Mouse (Mus musculus) intestine, embryonic 14.5 days (tissue): ENCODE measurements at regions not wholly inside any gene's neighbourhood (a gene's known extent, or its start where the extent isn't known, plus 50 kb on each side); places are given as distances from the start of the nearest gene placed in this dataset.

Experiments used
- ATAC-seq: fragments of 200-750 bp; cut with Nextera tagmentation; replicated peaks from 2 replicates; pipeline ENCODE4 v1.8.0; 2017; ENCODE audit warnings: low read depth, moderate number of reproducible peaks, moderate TSS enrichment, moderate library complexity; ENCODE audit not compliant: low FRiP score, low TSS enrichment
- DNase-seq: peaks from one replicate; pipeline ENCODE4 v3.0.0-alpha.2; 2018; ENCODE audit warnings: low spot score
- H3K27ac ChIP-seq: fragments of 300-500 bp; sonication (generic); 2 replicates; pipeline ENCODE4 v1.5.1; 2014; ENCODE audit warnings: low read depth, mild to moderate bottlenecking, control low read depth
- H3K27me3 ChIP-seq: fragments of 300-500 bp; sonication (generic); replicated peaks from 2 replicates; pipeline ENCODE4 v1.6.1; 2014; ENCODE audit warnings: low read length, control low read depth; ENCODE audit not compliant: control insufficient read depth, insufficient read depth
- H3K36me3 ChIP-seq: fragments of 300-500 bp; sonication (generic); 2 replicates; pipeline ENCODE4 v1.6.1; 2014; ENCODE audit warnings: low read length, control low read depth; ENCODE audit not compliant: control insufficient read depth, insufficient read depth
- H3K4me1 ChIP-seq: fragments of 300-500 bp; sonication (generic); replicated peaks from 2 replicates; pipeline ENCODE4 v1.6.1; 2014; ENCODE audit warnings: low read length, control low read depth, mixed read lengths; ENCODE audit not compliant: control insufficient read depth, insufficient read depth
- H3K4me2 ChIP-seq: fragments of 300-500 bp; sonication (generic); 2 replicates; pipeline ENCODE4 v1.6.1; 2014; ENCODE audit warnings: low read length
- H3K4me3 ChIP-seq: fragments of 300-500 bp; sonication (generic); 2 replicates; pipeline ENCODE4 v1.5.1; 2014; ENCODE audit warnings: low read depth, low read length, control low read depth, mixed read lengths
- H3K9ac ChIP-seq: fragments of 300-500 bp; sonication (generic); 2 replicates; pipeline ENCODE4 v1.6.1; 2014; ENCODE audit warnings: mild to moderate bottlenecking, low read length
- H3K9me3 ChIP-seq: fragments of 300-500 bp; sonication (generic); 2 replicates; pipeline ENCODE4 v1.6.1; 2016; ENCODE audit warnings: low read length, control low read depth; ENCODE audit not compliant: control insufficient read depth
- whole genome bisulfite sequencing: fragments of 180-500 bp; shearing (Covaris S2); extraction: QIAGEN DNeasy Blood & Tissue Kit; methylation state at CpG from one replicate; pipeline ENCODE4 v1.1.7; 2014; 5-methylcytosine and 5-hydroxymethylcytosine counted together

- Histone ChIP-seq H3K9me3 (no peaks in the 10 kb centered on the region), H3K27me3 (no peaks in the 10 kb centered on the region), H3K36me3 (no peaks in the 10 kb centered on the region), H3K27ac (no peak overlapping the region), H3K9ac (no peak overlapping the region), H3K4me2 (no peak overlapping the region), H3K4me3 (no peak overlapping the region), H3K4me1 (peaks cover 15% of the 10 kb centered on the region)
- ATAC-seq: no peak
- WGBS: 59% methylated on average over 6 of the region's 6 CpGs
- DNase-seq: no peak
These were observed 70.8 kb downstream of the Gm26897 start for GRCm38 (mm10) chr5:111804542-111804941.

GRCm38 (mm10) chr5:111805150-111805549 is 71.4 kb downstream of the Gm26897 start:
- ATAC-seq: no peak
- H3K4me2 ChIP-seq: no peak overlapping the region
- no peak overlapping the region for H3K27ac ChIP-seq

GRCm38 (mm10) chr5:111805761-111806191 is 72.1 kb downstream of the Gm26897 start:
- H3K4me1 ChIP-seq: peaks cover 7% of the 10 kb centered on the region; the same call in 1 of the 2 replicates

More at GRCm38 (mm10) chr5:111805150-111805549, 71.4 kb downstream of the Gm26897 start:
- WGBS: 46% methylated on average over 7 of the region's 7 CpGs
- H3K9ac ChIP-seq: no peak overlapping the region
- DNase-seq: no peak
- H3K4me1 ChIP-seq: peaks cover 9% of the 10 kb centered on the region
- no peaks in the 10 kb centered on the region for H3K9me3 ChIP-seq
- H3K27me3 ChIP-seq: no peaks in the 10 kb centered on the region
- H3K36me3 ChIP-seq: no peaks in the 10 kb centered on the region
- no peak overlapping the region for H3K4me3 ChIP-seq

GRCm38 (mm10) chr5:111810079-111810808 is 76.5 kb downstream of the Gm26897 start:
- no peak for ATAC-seq
- no peak overlapping the region for H3K9ac ChIP-seq
- H3K4me3 ChIP-seq: no peak overlapping the region
- 36% methylated on average over 7 of the region's 7 CpGs for WGBS
- no peak overlapping the region for H3K4me2 ChIP-seq
- peaks cover 3% of the 10 kb centered on the region; the same call in 1 of the 2 replicates for H3K4me1 ChIP-seq
- no peak for DNase-seq
- H3K9me3 ChIP-seq: no peaks in the 10 kb centered on the region
- H3K27ac ChIP-seq: no peak overlapping the region
- H3K36me3 ChIP-seq: no peaks in the 10 kb centered on the region
- no peaks in the 10 kb centered on the region for H3K27me3 ChIP-seq

More at GRCm38 (mm10) chr5:111805761-111806191, 72.1 kb downstream of the Gm26897 start:
- Histone ChIP-seq H3K27ac (no peak overlapping the region), H3K36me3 (no peaks in the 10 kb centered on the region), H3K4me2 (no peak overlapping the region), H3K27me3 (no peaks in the 10 kb centered on the region), H3K9ac (no peak overlapping the region), H3K9me3 (no peaks in the 10 kb centered on the region), H3K4me3 (no peak overlapping the region)
- ATAC-seq (no peak), DNase-seq (no peak)
- WGBS: 11% methylated on average over 17 of the region's 17 CpGs

DNA sequence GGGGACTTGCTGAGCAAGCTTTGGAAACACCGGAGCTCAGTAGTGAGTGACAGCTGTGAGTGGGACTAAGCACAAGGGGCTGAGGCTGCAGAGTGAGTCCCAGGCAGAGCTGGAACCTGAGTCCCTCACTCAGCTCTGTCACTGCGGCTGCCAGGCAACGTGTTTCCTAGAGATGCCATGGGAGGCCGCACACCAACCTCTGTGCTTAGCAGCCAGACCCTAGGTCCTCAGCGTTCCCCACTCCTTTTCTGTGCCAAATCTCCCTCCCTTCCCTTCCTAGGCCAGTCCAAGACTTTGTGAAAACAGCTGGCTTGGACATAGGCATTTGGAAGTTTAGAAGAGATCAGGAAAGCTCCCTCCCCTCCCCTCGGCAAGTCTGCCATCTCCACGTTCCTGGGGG is 78.9 kb downstream of the Gm26897 start:
- ATAC-seq (0 out of 2 replicates have a peak, but pooled peaks have one; percentile 17), DNase-seq (no peak)
- 45% methylated on average over 7 of the region's 7 CpGs for WGBS
- no peak overlapping the region for H3K9ac ChIP-seq
- H3K4me1 ChIP-seq: no peaks in the 10 kb centered on the region
- H3K9me3 ChIP-seq: no peaks in the 10 kb centered on the region
- peak overlapping the region; percentile 22; the same call in 1 of the 2 replicates for H3K27ac ChIP-seq
- no peak overlapping the region for H3K4me3 ChIP-seq
- H3K4me2 ChIP-seq: no peak overlapping the region
- no peaks in the 10 kb centered on the region for H3K36me3 ChIP-seq
- H3K27me3 ChIP-seq: no peaks in the 10 kb centered on the region

DNA sequence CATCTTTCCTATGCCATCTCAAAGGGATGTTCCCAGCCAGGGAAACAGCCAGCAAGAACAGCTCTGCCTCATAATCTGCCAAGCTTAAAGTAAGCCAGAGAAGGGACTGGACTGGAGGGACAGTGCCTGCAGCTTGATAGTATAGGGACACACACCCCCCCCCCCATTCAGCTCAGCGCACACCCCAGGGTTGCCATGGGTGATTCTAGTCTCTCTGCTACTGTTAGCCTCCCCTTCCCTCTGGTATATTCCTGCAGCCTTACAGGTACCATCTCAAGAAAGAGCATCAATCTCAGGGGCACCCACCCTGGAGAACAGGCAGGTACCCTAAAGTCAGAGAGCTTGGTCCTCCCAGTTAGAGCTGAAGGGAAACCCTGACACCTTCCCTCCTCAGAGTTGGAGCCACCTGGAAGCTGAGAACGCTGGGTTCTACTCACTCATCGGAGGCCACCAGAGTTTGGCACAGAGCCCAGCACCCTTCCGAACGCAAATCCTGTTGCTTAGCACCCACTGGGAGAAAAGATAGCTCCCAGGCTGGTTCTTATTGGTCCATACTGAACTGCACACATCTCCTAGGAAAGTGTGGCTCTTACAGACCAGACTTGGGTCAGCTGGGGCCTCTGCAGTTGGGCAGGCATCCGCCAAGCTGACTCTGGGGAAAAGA is 79.5 kb downstream of the Gm26897 start:
- ATAC-seq: no peak
- Histone ChIP-seq H3K27ac (no peak overlapping the region), H3K4me2 (no peak overlapping the region), H3K4me1 (no peaks in the 10 kb centered on the region), H3K9ac (no peak overlapping the region), H3K27me3 (no peaks in the 10 kb centered on the region), H3K36me3 (no peaks in the 10 kb centered on the region), H3K9me3 (no peaks in the 10 kb centered on the region), H3K4me3 (no peak overlapping the region)
- DNase-seq: no peak
- 64% methylated on average over 6 of the region's 6 CpGs for WGBS

DNA sequence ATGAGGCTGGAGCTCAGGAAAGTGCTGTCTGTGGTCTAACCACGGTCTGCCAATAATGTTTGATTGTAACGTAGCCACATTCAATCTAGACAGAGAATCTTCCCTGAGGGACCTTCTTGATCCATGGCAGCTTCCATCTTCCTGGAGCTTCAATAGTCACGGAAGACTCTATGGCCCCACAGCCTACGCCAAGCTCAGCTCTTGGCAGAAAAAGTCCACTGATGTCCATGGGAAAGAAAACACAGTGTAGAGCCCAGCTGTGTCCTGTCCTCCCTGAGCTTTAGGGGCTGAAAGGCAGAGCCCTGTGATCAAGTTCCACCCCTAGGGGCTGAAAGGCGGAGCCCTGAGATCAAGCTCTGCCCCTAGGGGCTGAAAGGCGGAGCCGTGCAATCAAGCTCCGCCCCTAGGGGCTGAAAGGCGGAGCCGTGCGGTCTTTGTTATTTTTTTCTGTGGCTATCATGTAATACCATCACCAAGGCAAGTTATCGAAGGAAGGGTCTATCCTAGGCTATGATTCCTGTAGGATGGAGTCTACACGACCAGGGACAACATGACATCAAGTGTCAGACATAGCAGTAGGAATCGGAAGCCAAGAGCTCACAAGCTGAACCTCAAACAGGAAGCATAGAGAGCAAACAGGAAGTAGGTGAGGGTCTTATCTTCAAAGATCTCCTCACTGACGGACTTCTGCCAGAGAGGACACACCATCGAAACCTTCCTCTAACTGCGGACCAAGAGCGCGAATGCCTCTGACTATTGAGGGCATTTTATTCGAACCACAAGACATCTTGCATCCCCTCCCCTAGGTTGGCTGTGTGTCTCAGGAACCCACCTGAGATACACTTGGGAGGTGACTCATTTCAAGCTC is 81.4 kb downstream of the Gm26897 start:
- Histone ChIP-seq H3K36me3 (no peaks in the 10 kb centered on the region), H3K9ac (no peak overlapping the region), H3K9me3 (no peaks in the 10 kb centered on the region), H3K4me3 (no peak overlapping the region), H3K27ac (no peak overlapping the region), H3K27me3 (no peaks in the 10 kb centered on the region), H3K4me2 (no peak overlapping the region), H3K4me1 (no peaks in the 10 kb centered on the region)
- WGBS: 87% methylated on average over 20 of the region's 20 CpGs
- ATAC-seq: no peak
- no peak for DNase-seq

DNA sequence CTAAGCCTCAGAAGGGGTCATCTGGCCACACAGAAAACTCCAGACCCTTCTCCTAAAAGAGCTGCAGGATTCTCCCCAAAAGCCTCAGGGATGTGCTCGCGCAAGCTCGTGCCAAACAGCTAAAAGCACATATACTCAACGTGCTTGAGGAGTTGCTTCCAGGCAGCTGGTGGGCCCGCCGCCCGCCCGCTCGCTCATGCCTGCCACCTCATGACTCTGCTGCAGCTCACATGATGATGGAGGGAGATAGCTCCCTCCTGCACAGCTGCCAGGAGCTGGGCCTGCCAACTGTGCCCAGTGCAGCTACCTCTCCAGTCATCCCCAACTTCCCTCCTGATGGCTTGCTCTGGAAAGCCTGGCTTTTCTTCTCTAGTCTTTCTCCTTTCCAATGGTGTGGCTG is 87.2 kb downstream of the Gm26897 start:
- WGBS: 92% methylated on average over 9 of the region's 9 CpGs
- no peak overlapping the region for H3K27ac ChIP-seq
- no peaks in the 10 kb centered on the region for H3K36me3 ChIP-seq
- no peaks in the 10 kb centered on the region for H3K27me3 ChIP-seq
- H3K4me2 ChIP-seq: no peak overlapping the region
- no peak overlapping the region for H3K9ac ChIP-seq
- DNase-seq (no peak), ATAC-seq (no peak)
- H3K4me3 ChIP-seq: no peak overlapping the region
- peaks cover 26% of the 10 kb centered on the region for H3K4me1 ChIP-seq
- no peaks in the 10 kb centered on the region for H3K9me3 ChIP-seq
